Mouse (Mus musculus): ENCODE results near the gene Myo1f.

Myo1f gene

GRCm38 (mm10) chr17:33649781-33650475 is 94.4 kb downstream of the Myo1f start:
- DNase-seq (ENCODE audit: low read depth): no peak

Data from 416B (cell line).